Mouse (Mus musculus) frontal cortex, adult 2 months (tissue): ENCODE results near the gene Hopx. TPM values are rescaled to one million over a fixed set of nuclear protein-coding genes. Genes with fewer than 3 reads are reported as not detected.

ENCODE experiments used
- DNase-seq, 2 experiments: peaks; one replicate each; pipeline ENCODE4 v3.0.0; 2022; ENCODE audit warnings: low spot score in 1 of 2; ENCODE audit errors: extremely low spot score in 1 of 2
- polyA plus RNA-seq: library from polyadenylated mRNA; depleted of rRNA; stranded (reverse); fragments of >200 nt; gene quantifications from 2 replicates; pipeline ENCODE4 v1.2.3, GENCODE M21; 2012

Hopx gene
- polyA plus RNA-seq, 1 experiment: 105 TPM

DNA sequence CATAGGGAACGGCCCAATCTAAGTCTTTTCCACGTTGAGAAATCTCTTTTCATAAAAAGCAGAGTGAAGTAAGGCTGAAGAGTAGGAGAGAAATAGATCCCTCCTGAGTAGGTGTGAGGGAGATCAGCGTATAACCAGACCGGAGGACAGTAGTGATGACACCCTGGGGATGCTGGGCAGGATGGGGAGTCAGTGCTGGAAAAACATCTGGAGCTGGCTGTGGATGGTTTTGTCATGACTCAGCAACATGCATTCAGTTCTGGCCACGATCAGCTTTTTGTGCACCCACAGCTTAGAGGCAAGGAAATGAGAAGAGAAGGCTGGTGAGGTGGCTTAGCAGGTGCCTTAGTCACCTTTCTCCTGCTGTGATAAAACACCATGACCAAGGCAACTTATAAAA is 19.0 kb upstream of the Hopx start:
- DNase-seq: no peak

DNA sequence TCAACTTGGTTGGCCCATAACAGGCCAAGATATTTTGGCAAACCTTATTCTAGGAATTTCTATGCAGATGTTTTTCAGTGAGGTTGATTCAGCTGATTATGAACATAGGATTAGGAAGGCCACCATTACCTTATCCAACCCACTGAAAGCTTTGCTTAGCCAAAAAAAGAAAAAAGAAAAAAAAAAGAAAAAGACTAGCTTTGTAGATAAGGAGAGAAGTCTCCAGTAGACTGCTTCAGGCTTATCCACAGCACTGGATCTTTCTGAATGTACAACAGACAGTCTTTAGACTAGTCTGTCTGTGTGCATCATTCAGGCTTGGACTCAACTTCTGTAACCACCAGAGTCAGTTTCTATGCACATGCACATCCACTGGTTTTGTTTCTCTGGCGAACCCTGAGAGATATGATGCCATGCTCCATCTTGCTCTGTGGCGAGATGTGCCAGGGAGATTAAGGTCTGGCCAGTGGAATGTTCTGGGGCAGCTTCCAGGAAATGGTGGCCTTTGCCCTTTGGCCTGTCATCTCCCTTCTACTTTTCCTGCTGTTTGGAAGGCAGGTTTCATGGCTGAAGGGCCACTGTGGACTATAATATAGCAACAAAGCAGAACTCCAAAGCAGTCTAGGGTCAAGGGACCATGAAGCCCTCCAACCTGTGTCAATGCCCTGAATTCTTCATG is 17.7 kb upstream of the Hopx start:
- DNase-seq: no peak

DNA sequence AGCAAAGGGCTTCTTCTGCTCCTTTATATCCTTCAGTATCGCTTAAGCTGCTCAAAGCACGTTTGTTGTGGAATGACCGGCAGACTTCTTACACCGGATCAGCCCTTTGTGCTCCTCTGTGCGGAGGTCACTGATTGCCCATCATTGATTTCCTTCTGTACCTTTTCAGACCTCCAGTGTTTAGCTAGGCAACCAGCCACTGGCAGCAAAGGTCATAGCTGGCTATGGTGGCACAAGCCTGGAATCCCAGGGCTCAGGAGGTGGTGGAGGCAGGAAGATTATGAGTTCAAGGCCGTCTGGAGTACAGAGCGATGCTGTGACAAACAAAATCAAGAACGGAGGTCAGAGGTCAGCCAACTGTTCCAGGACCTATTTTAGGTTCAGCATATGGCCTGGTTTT is 17.0 kb upstream of the Hopx start:
- no peak for DNase-seq

DNA sequence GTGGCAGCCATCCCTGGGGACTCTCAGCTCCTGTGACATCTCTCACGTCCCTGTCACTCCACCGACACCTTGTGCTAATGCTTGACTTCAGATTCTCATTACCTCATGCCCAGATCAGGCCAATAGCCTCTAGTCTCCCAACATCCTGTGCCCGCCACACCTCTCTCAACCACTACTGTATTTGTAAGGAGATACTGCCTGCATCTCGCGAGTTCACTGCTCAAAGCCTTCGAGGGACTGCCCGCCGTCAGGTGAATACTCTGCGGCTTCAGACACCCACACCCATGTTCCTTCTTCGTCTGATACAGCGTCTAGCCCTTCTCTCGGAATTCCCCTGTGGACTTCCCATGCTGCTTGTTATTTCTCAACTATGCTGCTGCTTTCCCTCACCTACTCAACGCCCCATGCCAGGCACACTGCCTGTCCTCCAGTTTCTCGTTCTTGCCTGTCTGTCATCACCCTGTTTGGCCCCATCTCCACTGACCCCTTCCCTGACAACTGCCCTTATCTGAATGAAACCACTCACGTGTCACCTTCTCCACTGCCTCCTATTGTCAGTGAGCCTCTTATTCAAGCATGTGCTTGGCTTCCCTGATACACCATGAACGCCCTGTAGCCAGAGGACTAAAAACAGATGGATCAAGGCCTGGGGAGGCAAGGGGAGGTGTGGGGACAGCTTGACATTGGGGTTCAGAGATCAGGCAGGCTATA is 15.5 kb upstream of the Hopx start:
- no peak for DNase-seq

DNA sequence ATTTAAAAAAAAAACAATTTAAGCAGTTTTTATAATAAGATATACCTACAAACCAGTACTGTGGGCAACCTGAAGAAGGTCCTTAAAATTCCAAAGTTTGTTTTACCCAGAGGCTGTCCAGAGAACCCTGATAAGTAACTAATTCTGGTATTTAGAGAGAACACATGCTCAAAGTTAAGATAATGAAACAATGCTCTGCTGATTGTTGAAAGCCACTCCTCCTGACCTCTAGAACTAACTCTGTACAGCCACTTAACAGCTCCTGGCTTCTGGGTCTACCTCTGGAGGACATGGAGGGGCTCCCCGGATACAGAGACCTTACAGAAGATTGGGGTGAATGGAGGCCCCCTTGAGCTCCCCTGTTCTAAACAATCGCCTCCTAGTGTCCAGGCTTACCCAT is 15.0 kb upstream of the Hopx start:
- DNase-seq: no peak

DNA sequence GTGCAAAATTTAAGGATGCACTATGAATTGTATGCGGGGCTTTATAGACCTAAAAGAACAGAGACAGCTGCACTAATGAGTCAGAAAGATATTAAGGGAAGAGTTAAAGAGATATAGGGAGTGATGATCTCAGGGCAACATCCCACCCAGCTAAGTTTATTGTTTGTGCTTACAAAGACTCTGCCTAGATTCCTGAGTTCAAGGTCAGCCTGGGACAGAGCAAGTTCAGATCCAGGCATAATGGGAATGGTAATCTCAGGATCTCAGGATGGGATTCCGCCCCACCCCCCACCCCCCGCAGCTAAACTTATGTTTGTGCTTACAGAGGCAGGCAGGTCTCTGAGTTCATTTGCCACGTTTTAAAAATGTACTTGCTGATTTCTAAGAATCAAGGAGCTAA is 13.9 kb upstream of the Hopx start:
- no peak for DNase-seq

DNA sequence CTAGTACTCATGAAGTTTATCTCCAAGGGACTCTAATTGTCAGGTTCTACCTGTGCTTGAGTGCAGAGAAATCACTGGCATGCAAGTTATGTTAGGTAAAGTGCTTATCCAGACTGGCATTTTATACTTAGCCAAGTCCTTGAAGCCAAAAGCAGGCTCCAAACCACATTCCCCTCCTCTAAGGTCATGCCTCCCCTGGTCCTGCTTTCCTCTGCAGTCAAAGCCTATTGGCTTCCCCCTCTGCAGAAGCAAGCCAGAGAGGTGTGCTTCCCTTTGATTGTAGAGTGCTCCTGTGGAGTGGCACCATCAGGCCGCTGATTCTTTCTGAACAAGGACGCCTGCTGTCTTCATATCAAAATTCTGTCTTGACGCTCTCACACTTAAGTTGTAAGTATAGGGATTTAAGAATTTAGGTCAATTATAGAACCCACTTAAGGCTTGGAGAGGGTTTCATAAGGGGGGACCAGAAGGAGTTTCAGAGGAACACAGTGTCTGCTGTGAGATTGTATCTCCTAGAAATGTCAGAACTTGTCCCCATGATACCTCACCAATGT is 11.6 kb upstream of the Hopx start:
- no peak for DNase-seq

DNA sequence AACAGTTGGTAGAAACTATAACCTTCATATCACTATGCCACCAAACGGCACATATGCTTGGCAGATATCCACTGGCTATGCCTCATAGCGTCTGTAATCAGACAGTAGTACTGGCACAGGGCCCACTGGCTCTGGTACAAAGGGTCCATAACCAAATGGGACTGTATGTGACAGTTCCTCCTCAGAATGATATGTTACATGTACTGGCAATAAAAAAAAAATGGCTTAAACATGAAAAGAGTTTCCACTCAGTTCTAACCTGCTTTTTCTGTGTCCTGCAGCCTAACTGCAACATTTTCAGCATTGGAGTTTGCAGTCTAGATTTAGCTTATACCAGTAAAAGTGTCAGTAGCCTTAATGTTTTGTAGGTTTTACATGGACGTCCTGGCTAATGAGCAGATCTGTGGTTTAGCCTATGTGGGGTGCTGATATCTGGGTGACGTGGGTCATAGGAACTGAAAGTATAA is 9.9 kb upstream of the Hopx start:
- no peak for DNase-seq

DNA sequence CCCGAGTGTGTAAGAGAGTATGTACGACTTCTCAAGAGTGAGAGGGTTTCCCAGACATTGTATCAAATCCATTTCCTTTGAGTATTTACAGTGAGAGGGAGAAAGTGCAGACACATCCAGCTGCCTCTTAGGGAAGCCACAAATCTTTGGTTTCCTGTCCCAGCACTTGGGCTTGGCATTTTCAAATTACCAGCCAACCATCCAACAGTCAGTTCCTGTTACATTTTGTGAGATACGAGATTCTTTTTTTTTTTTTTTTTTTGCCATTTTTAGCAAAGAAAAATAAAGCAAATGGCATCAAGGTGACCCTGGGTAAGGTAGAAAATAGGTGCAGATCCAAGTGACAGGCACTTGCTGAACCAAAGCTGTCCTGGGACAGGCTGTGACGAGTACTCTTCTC is 9.2 kb upstream of the Hopx start:
- no peak for DNase-seq

DNA sequence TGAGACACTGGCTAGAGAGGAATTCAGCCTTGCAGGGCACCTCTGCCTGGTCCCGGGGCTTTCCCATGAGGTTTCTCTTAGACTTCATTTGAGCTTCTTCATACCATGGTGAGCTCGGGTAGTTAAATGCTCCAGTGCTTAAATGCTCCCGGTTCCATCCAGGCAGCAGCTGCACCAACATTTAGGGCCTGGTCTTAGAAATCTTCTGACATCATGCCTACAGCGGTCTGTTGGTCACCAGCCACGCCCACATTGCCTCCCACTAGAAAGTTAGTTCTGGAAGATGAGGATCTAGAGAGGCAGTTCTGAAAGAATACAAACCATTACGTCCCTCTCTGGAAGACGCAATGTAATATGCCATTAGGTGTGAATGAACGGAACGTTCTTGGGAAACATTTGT is 8.7 kb upstream of the Hopx start:
- no peak for DNase-seq

DNA sequence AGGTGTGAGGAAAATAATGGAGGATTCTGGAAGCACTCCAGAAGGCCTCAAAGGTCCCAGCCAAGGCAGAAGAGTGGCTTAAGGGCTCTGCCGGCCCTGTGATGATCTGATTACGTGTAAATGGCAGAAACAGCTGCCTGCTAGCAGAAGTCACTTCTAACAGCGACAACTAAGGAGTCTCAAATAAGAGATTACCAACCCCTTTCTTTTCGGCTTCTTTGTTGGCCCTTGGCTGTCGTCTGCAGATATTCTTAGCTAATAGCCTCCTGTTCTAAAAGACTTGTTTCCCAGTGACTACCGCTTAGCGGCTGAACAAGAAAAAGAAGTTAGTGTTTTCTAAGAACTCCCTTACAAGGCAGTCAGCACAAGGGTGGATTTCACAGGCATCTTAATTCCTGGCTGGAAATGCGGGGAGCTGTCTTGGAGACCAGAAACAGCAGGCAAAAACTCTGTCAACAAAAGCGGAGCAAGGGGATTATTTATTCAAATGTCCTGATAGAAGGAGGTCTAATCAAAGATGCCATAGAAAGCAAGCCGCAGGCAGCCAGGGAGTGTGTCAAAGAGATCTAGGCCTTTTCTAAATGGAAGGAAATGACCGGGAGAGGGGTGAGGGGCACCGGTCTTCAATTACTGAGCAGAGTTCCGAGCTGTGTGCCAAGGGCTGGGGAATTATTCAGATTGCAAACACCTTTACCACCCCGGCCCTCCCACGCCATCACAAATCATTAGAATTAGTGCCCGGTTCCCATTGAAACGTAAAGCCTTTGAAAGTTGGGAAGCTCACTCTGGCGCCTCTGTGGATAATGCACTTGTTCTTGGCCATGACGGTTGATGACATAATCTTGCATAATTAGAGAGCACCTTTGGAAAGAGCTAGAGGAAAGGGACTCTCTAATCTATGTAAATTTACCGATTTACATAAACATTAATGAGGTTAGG is 7.6 kb upstream of the Hopx start:
- peak; percentile 52 to 65 for DNase-seq

DNA sequence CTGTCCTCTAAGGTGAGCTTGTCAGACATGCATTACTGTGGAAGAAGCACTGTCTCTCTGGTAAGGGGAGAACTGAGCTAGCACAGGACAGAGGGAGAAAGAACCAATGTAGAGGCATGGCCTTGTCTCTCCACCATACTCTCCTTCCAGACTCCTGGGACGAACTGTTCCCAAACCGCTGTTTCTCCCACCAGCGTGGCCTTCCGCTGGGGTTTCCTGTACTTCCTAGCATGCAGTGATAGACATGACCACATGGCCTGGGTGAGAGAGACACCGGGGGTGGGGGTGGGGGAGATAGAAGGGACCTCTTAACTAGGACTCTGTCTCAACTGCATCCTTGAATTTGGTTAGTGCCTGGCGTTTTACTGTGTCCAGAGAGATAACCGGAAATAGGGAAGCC is 5.8 kb upstream of the Hopx start:
- no peak for DNase-seq

DNA sequence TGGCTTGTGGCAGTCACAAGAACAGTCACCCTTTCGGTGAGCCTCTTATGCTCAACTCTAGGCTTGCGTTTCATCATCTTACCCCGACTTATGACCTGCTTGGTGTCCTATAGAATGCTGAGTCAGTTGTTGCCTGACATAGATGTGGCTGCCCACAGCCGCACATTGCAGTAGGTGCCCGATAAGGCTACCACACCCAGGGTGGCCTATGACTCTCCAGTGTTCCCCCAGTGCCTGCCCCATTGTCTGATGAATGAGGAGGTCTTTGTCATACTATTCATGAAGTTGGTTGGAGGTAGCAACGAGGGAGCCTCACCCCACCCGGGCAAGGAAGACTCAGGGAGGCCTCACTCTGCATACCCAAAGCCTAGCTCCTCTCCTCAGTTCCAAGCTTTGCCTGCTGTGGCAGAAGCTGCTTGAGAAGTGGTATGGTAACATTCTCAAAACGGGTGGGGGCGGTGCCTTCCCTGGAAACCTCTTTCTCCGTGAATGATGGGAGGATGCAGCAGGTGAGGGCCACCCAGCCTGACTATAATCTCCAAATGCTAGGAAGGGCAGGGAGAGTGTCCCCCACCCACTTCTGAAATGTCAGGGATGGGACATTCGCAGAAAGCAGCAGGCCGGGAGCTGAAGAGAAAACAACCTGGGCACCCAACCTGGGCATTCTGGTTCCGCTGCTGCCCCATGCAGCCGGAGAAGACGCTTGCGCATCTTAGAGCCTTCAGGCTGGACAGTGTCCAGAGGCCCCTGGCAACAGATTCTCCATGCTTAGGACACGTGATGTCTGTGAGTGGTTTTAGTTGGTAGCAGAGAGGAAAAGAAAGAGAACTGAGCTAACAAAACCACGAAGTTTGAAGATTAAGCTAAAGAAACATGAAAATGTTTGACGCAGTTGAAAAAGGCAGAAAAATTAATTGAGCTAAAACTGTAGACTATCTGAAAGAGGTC is 4.8 kb upstream of the Hopx start:
- DNase-seq: no peak

DNA sequence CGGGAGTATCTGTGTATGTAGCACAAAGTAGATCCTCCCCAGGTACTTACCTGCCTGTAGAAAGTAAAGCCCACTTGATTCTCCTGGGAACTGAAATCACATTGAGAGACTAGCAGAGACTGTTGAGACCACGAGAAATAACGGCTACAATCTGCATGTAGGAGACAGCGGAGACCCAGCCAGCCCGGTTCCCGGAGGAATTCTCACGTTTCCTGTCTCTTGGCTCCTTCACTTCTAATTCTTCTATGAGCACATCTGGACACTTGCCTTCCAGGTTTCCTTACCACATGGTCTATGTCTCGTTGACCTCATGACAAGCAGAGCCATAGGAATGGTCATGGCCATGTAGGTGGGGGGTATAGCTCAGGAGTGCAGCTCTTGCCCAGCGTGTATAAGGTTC is 811 bp upstream of the Hopx start:
- no peak for DNase-seq

DNA sequence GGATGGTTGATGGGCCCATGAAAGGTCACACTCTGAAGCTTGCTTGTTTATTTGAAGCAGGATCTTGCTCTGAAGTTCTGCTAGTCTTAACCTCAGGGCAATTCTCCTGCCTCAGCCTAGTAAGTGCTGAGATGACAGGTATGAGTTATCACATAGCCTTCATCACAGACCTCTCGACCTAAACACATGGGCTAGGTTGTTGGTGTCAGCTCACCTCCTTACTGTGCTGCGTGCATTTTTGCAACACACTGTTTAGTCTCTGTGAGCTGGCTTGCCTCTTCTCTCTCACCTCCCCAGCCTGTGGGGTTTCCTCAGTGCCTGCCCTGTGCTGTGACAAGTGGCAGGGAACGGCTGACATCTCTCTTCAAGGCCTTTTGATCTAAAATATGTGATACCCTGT is 1.1 kb downstream of the Hopx start:
- DNase-seq: no peak

DNA sequence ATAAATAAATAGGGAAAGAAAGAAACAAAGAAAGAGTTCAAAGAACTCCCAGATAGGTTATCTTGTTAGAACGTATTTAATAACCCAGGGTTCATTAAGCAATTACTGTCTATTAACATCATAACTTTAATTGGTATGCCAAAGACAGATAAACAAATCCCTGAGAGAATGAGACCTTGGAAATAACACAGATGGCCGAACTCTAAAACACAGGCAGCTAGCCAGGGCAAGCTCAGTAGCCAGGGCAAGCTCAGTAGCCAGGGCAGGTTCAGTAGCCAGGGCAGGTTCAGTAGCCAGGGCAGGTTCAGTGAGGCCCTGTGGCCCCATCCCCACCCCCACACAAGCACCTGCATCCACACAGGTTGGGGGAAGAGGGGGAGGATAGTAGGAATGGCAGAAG is 2.9 kb downstream of the Hopx start:
- DNase-seq: no peak

DNA sequence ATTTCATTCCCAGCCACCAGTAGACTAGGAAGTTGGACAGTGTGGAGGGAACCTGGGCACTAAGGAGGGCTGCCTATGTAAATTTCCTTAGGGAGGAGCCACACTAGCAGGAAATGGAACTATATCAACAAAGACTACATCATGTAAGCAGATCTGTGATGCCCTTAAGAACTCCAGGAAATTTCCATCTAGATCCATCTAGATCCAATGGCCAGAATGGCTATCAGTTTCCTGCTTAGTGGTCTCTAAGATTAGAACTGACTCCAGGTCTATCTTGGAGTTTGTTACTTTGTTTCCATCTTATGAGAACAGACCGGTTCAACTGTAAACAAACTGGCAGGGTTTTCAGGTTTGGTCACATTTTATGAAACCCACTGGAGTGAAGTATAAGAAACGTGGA is 5.1 kb downstream of the Hopx start:
- no peak for DNase-seq

DNA sequence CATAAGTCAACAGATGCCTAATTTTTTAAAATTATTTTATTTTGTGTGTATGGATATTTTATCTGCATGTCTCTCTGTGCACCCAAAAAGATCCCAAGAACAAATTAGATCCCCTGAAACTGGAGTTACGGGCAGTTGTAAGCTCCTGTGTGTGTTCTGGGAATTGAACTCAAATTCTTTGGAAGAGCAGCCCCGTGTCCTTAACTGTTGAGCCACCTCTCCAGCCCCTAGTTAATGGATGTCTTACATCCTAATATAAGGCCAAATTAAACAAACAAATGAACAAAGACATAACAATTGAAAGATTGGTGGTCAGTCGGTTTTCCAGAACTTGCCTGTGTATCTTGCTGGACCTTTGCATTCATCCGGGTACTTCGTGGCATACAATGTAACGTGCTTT is 6.1 kb downstream of the Hopx start:
- no peak for DNase-seq

DNA sequence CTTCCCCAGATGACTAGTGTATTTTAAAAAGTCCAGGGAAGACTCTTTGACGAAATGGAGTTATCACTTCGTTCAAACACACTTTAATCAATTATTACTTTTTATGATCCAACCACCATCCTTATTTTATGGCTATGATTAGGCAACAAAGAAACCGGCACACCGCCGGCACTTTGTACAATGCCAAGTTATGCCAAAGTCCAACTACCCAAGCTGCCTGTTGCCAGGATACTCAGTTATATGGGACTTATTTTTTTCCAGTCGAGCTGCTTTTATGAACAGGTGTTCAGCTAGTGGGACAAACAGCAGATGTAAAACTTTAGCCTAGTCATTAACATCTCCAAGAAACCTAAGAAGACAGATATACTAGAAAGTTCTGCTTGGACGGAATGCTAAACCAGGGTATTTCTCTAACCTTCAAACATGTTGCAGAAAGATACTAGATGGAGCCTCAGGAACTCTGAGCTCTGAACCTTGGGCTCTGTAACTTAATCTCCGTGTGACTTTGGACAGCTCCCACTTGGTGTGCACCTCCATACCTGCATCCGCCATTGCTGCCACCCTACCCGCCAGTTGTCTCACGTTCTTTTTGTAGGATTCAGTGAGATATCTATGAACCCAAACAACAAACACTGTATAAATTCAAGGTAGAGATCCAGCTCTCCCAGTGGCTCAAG is 7.6 kb downstream of the Hopx start:
- no peak for DNase-seq
